Mouse (Mus musculus): ENCODE data around the gene Itgam.

Gene Itgam

DNA sequence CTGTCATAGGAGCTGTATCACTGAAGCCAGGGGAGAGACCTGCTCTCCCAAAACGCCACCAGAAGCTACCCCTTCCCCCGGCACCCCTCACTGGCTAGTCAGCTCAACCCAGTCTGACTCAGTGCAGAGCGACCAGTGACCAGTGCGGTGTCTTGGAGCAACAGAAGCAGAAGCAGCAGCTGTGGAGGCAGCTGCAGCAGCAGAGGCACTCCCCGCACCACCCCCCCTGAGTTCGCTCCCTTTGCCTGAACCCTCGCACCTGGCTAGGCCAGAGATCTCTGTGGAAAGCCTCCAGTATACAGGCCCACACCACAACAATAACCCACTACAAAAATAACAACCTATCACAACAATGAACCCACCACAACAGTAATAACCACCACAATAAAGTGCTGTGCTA lies 3.9 kb upstream of the Itgam start:
- peak; percentile 18 to 27 for DNase-seq

DNA sequence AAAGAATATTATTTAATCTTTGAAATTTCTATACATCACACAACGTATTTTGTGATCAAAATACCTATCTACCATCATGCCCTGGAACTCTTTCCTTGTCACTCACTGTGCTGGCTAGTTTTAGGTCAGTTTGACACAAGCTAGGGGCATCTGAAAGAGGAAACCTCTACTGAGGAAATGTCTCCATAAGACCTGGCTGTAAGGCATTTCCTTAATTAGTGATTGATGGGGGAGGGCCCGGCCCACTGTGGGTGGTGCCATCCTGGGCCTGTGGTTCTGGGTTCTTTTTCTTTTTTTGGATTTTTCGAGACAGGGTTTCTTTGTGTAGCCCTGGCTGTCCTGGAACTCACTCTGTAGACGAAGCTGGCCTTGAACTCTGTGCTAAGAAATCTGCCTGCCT lies 3.3 kb upstream of the Itgam start:
- no peak for DNase-seq

DNA sequence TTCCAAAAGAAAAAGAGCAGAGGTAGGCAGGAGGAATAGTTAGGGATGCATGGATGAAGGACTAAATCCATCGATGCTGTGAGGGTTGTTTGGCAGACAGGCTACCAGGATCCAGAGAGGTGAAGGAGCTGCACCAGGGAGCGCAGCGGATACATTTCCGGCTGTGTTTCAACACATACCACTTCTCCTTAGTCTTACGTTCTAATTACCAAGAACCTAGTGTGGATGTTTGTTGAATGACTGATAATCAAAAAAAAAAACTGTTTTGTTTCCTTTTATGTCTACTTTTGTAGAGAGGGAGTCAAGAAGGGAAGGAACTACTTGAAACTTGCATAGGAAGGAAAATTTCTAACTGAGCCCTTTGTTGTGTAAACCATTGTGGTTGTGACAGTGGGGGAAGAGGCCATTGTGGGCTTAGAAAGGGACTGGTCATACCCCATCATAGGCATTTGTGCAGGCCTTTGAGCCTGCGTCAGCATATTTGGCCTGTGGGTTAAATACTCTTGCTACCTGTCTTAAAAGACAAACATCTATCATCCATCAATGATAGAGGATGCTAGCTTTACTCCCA lies 856 bp downstream of the Itgam start:
- DNase-seq = no peak

DNA sequence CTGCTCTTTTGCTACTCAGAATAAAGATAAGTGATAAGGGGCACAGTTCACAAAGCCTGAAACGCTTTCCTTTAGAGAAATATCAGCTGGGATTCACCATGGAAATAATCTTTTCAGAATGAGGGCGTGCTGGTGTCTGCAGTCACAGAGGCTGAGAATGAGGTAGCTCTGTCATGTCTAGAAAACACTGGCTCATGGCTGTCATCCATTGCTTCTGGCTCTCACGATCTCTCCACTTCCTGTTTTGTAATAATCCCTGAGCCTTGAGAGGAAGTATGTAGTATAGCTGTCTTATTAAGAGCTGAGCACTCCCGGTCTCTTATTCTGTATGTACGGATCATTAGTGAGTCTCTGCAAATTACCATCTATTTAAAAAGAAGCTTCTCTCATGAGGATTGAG lies 3.1 kb downstream of the Itgam start:
- no peak for DNase-seq

DNA sequence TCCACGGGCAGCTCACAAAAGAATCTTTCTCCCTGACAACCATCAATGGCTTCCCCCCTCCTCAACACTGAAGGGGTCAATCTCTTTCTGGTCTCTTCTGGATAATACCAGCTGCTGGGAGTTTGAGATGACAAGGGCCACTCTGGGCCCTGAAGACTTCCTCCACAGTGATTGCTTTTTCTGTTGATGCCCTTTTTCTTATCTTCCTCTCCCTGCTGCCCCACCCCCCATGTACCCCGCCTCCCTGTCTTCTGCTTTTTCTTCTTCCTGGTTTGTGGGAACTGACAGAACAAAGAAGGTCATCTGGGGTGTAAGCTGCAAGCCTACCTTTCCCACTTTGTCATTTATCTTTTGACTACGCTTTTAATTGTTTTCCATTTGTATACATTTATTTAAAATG lies 5.4 kb downstream of the Itgam start:
- DNase-seq = peak; percentile 25 to 40

DNA sequence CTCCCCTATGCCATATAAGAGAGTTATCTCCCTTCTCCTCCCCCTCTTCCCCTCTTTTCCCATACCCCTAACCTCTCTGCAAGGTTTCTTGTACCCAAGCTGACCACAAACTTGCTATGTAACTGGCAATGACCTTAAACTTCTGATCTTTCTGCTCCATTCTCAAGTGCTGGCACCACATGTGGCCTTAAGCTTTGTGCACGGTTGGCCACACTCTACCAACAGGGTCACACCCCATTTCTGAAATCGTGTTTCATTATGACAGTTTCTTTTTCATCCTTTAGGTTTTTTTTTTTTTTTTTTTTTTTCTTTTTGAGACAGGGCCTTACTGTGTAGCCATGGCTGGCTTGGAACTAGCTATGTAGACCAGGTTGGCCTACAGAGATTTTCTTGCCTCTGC lies 7.4 kb downstream of the Itgam start:
- no peak for DNase-seq

DNA sequence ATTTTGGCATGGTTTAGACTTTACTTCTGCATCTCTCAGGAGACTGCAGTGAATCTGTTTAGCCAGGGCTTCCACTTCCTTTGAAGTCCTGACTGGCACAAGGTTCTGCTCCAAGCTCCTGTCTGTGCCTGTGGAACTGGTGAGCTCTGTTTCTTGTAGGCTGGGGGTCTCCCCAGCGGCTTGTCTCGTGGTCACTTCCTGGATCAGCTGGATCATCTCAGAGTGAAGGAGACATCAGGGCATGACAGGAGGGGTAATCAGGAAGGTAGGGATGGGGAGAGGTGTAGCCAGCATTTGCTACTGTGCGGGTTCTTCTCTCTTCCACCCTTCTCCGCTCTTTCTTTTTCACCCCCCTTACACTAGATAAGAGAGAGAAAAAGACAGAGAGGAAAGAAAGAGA lies 9.4 kb downstream of the Itgam start:
- no peak for DNase-seq

DNA sequence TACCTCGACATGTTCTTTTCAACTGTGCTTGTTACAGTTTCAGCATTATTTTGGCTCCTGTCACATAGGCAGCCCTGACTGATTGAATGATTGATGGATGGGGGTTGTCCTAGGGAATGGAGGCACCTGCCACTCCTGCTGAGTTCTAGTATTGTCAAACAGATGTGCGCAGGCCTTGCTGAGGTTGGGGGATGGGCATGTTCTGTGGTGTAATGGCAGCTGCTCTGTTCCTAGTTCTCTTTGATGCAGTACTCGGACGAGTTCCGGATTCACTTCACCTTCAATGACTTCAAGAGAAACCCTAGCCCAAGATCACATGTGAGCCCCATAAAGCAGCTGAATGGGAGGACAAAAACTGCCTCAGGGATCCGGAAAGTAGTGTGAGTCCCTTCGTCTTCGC lies 17.6 kb downstream of the Itgam start:
- no peak for DNase-seq

DNA sequence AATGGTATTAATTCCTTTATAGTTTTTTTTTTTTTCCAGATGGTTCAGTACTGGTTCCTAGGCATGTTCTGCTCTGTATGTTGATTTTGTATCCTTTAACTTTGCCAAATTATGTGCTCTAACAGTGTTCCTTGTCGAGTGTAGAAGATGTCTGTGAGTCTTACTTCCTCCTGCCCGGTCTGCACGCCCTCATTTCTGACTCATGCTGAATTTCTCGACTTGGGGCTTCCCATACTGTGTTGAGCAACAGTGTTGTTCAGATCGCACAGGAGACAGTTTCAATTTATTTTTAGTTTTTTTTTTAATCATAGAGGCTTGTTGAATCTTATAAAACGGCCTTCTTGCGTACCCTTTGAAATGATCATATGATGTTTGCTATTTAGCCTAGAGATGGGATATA lies 26.7 kb downstream of the Itgam start:
- peak in 1 of 2 experiments; percentile 32 for DNase-seq

DNA sequence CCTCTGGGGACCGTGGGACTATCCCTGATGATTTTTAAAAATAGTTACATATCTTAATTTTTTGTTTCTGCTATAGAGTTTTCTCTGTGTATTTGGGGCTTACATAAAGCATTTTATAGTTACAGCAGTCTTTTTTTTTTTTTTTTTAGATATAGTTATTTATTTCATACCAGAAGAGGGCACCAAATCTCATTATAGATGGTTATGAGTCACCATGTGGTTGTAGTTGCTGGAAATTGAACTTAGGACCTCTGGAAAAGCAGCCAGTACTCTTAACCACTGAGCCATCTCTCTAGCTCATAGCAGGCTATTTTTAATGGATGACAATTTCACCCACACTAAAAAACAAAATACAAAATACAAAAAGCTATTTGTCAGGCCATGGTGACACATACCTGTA lies 35.7 kb downstream of the Itgam start:
- no peak for DNase-seq

DNA sequence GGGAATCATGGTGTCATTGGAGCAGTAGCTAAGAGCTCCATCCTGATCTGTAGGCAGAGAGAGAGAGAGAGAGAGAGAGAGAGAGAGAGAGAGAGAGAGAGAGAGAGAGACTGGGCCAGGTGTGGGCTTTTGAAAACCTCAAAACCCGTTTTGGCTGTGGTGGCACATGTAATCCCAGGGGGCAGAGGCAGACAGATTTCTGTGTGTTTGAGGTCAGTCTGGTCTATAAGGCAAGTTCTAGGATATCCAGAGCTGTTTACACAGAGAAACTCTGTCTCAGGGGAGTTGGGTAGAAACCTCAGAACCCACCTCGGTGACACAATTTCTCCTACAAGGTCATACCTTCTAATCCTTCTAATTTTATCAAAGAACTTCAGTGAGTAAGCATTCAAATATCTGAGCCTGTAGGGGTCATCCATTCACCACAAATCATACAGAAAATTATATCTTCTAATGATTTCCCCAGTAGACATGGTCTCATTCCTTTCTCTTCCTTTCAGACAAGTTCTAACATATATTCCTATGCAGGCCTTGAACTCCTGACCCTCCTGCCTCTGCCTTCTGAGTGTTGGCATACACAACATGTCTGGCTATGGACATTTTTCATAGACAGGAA lies 38.4 kb downstream of the Itgam start:
- DNase-seq = no peak

DNA sequence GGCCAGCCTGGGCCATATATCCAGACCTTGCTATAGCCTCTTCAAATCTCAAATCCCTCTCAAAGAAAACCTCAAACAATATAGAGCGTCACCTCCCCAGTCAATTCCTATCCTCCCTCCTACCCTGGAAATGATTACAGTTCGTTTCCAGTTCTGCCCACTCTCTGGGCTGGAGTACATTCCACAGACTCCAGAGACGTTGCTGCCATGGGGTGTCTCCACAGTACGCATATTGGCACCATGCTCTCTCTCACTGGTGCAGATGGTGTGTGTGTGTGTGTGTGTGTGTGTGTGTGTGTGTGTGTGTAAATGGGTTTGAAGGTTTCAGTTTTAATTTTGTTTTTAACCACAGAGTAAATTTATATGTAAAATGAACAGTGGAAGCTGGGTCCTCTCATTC lies 42.8 kb downstream of the Itgam start:
- DNase-seq = no peak

DNA sequence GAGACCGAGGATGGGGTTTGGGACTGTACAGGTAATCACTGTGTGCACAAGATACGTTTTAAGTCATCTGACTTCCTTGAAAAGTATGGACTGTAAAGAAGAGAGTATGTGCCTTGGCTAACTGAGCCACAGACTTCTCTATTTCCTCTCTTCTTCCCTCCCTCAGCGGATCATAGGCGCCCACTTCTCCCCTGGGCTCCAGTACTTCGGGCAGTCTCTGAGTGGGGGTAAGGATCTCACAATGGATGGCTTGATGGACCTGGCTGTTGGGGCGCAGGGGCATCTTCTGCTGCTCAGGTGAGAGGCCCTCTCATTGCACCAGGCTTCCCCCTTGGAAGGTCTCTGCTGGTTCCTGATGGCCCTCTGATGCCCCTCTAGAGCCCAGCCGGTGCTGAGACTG lies 45.0 kb downstream of the Itgam start:
- DNase-seq = no peak

DNA sequence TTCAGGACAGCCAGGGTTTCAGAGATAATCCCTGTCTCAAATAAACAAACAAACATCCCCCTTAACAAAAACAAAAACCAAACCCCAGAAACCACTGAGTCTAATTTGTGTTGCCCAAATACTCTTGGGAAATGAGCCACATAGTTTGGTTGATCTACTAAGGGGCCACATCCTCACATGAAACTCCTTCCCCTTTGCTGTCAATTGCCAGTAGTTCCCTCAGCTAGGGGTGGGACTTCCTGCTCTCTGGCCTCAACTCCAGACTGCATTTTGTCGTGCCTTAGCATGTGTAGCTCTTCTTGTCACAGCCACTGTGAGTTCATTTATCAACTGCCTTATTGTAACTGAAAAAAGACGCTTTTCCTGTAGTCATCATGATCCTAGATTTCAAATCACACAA lies 47.9 kb downstream of the Itgam start:
- no peak for DNase-seq

DNA sequence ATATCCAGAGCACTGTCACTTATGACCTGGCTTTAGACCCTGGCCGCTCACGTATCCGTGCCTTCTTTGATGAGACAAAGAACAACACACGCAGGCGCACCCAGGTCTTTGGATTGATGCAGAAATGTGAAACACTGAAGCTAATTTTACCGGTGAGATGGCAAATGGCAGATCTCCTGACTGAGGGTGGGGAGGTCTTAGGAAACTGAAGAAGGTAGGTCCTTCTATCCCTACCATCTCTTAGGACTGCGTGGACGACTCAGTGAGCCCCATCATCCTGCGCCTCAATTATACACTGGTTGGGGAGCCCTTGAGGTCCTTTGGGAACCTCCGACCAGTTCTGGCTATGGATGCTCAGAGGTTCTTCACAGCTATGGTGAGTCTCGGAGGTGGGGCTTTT lies 49.7 kb downstream of the Itgam start:
- no peak for DNase-seq

DNA sequence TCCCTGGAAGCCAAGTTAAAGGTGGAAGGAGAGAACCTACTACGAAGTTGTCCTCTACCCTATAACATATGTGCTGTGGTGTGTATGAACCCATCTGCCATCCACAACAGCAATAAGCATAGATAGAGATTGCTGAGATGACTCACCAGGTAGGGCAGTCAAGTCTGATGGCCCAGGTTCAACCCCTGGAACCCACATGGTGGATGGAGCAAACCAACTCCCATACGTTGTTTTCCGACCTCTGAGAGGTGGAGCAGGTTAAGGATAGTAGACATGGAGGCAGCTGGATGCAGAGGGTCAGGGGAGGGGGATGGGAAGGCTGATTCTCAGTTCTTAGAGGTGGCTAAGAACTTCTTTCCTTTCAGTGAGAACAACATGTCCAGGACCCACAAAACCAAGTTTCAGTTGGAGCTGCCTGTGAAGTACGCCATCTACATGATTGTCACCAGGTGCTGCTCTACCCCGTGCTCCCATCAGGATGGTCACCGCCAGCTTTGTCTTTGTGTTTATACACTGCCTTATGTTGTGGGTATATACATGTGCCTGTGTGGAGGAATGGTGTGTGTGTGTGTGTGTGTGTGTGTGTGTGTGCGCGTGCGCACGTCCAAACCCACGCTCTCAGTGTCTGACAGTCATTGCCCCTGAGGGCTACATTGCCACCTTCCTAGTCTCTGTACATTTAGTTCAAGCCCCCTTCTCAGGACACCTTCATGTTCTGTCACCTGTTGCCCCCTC lies 52.1 kb downstream of the Itgam start:
- no peak for DNase-seq

DNA sequence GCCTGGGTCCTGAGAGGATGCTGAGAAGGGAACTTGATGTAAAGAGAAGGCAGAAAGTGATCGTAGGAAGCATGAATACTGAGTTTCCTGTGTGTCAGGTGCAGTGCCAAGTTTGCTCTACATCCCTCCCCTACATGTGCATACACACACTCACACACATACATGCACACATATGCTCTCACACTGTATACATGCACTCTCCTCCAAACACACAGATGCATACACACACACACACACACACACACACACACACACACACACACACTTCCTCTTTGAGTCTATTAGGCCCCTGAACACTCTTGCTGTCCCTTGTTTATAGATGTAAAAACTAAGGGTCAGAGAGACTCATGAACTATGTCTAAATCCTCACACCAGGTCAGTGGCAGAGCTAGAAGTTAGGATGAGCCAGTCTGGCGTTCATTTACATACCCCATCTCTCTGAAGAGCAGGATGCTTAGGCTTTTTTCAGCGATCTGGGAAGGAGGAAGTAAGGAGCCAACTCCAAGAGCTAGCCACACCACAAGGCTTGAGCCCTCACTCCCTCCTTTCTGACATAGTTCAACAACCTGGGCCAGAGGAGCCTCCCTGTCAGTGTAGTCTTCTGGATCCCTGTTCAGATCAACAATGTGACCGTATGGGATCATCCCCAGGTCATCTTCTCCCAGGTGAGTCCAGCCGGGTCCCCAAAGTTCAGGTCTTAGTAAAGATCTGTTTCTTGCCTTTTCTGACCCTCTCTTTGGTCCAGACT lies 52.9 kb downstream of the Itgam start:
- DNase-seq = no peak

DNA sequence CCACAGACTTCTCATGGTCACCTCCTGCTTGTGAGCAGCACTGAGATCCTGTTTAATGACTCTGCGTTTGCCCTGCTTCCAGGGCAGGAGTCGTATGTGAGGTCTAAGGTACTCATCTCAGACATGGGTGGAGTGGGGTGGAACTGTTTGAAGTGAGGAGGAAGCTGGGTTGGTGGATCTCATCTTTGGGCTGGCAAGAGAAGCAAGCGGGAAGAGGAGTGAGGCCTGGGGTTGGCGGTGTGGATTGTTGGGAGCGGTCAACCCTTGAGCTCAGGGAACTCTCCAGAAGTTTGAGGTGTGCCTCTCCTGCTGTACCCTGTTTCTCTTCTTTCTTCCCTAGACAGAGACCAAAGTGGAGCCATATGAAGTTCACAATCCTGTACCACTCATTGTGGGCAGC lies 54.0 kb downstream of the Itgam start:
- no peak for DNase-seq

DNA sequence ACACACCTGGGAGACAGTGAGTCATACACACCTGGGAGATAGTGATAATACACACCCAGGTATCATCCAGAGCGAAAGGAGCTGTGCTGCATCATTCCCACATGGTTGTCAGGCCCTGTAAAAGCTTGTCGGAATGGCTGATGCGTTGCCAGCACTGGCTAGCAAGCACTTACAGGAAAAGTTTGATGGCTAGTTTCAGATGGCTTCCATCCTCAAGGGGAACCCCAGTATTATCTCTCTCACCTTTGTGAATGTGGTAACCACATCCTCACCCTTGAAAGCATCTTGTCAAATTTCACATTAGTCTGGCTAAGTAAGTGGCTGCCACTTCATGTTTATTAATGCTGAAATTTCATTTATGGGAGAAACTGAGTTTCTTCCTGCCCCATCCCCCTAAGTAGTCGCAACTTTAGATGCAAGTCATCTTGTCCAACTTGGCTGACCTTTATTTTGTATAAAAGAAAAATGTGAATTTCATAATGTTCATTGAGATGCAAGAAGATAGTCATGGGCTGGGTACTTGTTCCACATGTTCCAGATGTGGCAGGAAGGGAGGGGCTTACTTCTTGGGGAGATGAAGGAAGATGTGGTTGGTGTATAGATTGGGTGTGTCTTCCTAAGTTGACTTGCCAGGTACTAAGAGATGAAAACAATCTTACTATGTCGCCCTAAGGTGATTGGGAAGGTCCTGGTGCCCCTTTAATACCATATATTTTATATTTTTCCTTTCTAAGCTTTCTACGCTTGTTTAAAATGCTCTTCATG lies 57.5 kb downstream of the Itgam start:
- DNase-seq = no peak

DNA sequence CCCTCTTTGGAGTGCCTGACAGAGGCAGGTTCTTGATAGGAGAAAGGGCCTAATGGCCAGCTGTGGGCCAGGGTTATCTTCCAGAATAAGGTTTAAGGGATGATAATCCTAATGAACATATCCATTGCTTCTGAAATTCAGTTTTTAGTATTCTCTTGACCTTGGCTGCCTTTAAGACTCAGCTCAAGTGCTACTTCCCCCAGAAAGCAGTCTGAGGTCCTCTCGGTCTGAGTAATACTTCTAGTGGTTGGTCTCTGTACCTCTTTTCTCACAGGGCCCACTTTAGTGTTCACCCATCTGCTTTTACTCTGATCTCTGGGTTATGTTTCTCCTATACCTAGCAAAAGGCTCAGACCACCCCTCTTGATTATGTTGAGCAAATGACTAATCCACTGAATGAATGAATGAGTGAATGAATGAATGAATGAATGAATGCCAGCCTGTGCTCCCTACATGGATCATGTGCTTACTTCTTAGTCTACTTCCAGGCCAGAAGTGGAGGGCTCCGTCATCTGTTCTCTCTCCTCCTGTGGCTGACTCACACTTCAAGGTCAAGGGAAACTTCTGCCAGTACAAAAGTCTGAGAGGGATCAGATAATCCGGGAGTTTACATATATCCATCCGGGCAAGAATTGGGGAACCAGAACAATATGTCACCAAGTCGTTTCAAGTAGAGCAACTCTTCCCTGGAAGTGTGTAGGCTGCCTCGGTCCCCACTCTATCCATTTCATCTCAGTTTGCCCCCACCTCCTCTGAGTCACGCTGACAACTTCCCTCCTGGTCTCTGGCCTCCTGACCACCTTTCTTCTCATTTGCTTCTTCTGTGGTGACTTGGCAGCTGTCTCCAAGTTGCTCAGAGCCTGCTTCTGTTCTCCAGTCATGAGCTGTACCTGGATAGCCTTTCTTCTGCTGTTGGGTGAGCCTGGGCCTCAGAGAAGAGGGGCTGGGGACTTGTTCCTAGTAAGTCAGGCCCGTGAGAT lies 66.6 kb downstream of the Itgam start, which contains the start of gene Itgax:
Gene Itgax (plus strand): TSS at position 807 of the 980 bp plus-strand sequence.
- DNase-seq = peak; percentile 28 to 44

DNA sequence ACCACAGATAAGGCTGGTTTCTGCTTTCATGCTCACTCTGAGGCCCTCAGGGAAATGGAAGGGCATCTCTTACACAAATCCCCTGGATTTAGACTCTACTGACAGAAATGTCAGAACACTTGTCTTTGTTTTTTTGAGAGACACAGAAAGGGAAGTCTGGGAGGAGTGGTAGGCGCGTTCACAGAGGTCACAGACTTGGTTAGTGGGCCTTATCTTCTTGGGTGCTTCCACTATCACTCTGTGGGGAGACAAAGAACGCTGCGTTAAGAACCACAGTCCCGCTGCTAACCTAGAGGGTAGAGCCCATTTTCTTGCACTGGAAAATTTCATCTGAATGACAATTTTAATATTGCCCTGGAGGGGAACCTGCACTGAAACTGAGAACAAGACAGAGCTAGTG lies 69.7 kb downstream of the Itgam start:
- DNase-seq = no peak

DNA sequence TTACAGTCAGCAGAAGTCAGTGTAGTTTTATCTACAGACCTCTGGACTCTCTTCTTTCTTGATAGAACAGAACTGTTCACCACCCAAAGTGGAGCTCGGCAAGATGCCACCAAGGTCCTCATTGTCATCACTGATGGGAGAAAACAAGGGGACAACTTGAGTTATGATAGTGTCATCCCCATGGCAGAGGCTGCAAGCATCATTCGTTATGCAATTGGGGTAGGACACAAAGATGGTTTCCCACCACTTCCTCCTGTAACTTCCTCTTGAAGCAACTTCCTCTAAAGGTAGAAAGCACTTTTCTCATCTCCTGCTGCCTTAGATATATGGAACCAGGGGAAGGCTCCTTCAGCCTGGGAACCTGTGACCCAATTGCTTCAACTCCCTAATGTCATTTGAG lies 71.2 kb downstream of the Itgam start:
- DNase-seq = no peak
